Mouse (Mus musculus) hematopoietic stem cell, adult 5-6 weeks (primary cell): ENCODE results near the gene Slc24a3. TPM values are rescaled to one million over a fixed set of nuclear protein-coding genes. Genes with fewer than 3 reads are reported as not detected.

Experiments used
- ATAC-seq, 2 experiments: fragments of 125-278 bp in 1 of 2; replicated peaks in 1 of 2; 2 replicates each; pipeline ENCODE4 v1.8.0; 2016 to 2017; ENCODE audit warnings: inconsistent platforms in 2 of 2, mild to moderate bottlenecking in 2 of 2, moderate number of reproducible peaks in 2 of 2, low read depth in 1 of 2, moderate TSS enrichment in 1 of 2; ENCODE audit not compliant: low FRiP score in 2 of 2, poor library complexity in 2 of 2, severe bottlenecking in 2 of 2, insufficient read depth in 1 of 2, low TSS enrichment in 1 of 2
- total RNA-seq: library from RNA; stranded (forward); fragments of 172-1452, 232-1000 nt; gene quantifications from 2 replicates; pipeline ENCODE4 v1.2.3, GENCODE M21; 2017

Gene Slc24a3
- total RNA-seq, 1 experiment from 2014 or later, result 1.0 TPM

DNA sequence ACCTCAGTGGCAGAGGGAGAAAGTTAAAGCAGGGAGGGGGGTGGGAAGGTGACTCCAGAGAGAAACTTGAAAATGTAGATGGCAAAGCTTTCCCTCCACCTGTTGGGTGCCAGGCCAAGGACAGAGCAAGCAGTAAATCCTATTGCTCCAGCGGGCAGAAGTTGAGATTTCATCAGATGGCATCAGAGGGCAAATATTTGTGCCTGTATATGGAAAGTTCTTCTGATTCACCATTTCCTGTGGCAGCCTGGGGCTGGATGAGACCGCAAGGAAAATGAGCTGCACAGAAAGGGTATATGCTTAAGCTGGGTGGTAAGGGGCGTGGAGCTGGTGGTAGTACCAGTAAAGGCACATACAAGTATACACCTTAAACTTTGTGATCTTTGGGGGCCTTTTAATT is 153.7 kb downstream of the Slc24a3 start:
- ATAC-seq, result no peak

- ATAC-seq, result no peak
Observed at GRCm38 (mm10) chr2:145321755-145322154, 154.2 kb downstream of the Slc24a3 start.

GRCm38 (mm10) chr2:145324477-145324876 is 156.9 kb downstream of the Slc24a3 start:
- no peak for ATAC-seq

DNA sequence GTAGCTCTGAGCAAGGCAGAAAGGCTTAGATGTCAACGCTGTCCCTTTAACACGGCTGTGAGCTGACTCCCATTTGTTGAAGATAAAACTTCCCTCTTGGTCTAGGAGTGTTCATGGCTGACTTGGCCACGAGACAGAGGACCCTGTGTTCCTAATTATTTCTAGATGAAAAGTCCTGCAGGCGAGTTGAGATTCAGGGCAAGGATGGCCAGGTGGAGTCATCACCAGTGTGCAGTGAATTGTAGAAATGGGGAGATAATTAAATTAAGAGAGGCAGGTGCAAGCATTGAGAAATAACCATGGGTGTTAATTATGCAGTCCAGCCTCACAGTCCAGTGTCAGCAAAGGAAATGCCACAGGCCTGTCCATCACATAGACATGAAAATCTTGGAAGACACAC is 158.3 kb downstream of the Slc24a3 start:
- no peak for ATAC-seq

GRCm38 (mm10) chr2:145326544-145326943 is 159.0 kb downstream of the Slc24a3 start:
- no peak for ATAC-seq

GRCm38 (mm10) chr2:145329756-145330155 is 162.2 kb downstream of the Slc24a3 start:
- ATAC-seq, result no peak

GRCm38 (mm10) chr2:145331525-145331924 is 164.0 kb downstream of the Slc24a3 start:
- no peak for ATAC-seq

DNA sequence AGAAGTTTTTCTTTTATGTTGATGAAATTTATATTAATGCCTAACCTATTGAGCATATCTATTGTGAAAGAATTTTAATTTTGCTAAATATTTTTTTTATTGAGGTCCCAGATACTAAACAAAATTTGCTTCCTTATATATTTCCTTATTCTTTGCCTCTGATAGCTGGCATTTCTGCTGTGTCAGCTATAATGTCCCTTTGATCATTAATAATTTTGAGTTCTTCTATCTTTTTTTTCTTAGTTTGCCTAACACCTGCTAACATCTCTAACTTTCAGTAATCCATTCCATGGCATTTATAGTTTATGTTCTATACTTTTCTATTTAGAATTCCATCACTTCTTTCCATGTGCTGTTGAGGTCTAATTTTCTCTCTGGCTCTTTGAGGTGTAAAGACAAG is 165.9 kb downstream of the Slc24a3 start:
- ATAC-seq, result no peak

- ATAC-seq, result no peak
Observed at GRCm38 (mm10) chr2:145336406-145336805, 168.9 kb downstream of the Slc24a3 start.

DNA sequence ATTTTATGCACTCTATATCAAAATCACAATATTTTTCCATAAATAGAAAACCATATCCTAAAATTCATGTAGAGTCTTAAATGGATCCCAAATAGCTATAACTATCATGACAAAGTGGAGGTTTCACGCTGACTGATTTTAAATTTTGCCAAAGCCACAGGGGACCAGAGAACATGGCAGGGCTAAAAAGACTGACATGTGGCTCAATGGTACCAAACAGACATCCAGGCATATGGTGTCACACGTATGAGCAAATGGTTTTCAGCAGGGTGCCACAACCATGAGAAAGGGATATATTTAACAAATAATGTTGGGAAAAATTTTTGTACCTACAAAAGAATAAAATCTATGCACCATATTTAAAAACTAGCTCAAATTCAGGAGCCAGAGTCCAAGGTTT is 173.3 kb downstream of the Slc24a3 start:
- no peak for ATAC-seq

DNA sequence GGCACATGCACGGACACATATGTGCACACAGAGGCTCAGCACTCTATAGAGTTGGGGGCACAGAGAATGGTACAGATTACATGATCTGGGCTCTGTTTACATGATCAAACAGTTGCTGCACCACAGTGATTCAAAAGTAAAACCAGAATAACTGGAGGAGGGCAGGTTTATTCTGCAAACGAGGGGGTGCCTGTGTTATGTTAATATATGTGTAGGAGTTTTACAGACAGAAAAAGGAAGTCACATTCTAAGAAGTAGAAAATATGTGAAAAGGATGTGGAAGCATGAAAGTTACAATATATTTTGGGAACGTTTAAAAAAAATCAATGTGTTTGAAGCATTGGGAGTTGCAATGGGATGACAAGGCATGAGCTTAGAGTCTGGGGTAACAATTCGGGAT is 175.4 kb downstream of the Slc24a3 start:
- ATAC-seq, result no peak

GRCm38 (mm10) chr2:145344521-145344920 is 177.0 kb downstream of the Slc24a3 start:
- no peak for ATAC-seq

- ATAC-seq, result no peak
Observed at GRCm38 (mm10) chr2:145353801-145354200, 186.2 kb downstream of the Slc24a3 start.

DNA sequence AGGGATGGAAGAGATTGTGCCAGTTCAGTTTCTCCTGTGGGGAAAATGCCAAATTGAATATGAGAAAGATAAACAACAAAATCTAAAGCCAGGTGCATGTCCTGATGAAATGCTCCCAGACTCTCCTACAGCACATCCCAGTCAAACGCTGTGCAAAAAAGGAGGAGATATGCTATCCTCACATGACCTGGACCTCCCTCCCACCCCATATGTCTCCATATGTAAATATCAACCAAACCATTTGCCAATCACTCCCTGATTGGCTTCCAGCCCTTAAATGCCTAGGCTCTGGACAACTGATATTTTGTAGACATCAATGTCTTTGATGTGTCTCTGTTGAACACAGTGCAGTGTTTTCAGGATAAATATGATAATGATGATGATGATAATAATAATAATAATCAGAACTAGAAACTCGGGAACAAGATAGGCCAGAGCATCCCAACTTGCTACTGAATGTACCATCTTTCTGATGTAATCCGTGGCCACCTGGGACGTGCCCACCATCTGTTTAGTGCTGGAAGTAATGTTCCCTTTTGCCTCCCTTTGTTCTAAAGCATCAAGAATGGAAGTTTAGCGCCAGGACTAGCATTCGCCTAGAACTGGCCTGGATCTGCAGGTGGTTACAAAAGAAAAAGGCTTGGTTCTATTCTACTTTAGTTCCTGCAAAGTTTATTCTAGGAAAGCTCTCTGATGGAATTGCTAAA is 190.8 kb downstream of the Slc24a3 start:
- ATAC-seq, result no peak

DNA sequence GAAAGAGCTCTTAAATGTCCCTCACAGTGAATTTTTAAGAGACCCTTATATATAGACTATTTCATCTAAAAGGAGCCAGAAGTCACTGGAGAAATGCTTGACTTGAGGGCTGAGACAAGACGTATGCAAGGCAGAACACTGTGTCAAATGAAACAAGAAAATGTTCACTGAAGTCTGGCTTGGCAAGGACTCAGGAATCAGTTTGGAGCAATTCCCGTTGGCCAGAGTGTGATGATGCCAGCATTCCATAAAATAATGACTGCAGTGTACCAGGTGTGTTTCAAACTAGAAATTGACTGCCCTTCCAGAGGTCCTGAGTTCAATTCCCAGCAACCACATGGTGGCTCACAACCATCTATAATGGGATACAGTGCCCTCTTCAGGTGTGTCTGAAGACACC is 196.1 kb downstream of the Slc24a3 start:
- no peak for ATAC-seq

- no peak for ATAC-seq
Observed at GRCm38 (mm10) chr2:145368701-145369100, 201.1 kb downstream of the Slc24a3 start.

DNA sequence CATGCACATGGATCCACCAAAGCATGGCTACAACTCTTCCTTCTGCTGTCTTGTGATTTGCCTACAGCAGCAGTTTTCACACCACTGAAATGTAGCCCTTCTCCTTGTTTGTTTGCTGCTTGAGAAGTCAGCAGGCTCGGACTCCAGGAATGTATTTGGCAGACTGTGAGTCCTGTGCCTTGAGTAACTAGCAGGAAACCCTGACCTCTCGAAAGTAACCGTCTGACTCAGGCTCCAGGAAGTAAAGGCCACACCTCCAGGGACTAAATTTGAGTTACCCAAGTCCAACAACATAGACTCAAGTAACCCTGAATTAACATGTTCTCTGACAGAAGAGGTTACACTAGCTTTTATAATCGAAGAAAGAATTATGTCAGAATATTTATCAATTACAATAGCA is 203.2 kb downstream of the Slc24a3 start:
- peak; percentile 36 to 42; a peak in 2 of 4 replicates for ATAC-seq

GRCm38 (mm10) chr2:145373803-145374202 is 206.2 kb downstream of the Slc24a3 start:
- no peak for ATAC-seq
